Mouse (Mus musculus): ENCODE measurements at regions not wholly inside any gene's neighbourhood (a gene's known extent, or its start where the extent isn't known, plus 50 kb on each side); places are given as distances from the start of the nearest gene placed in this dataset.

DNA sequence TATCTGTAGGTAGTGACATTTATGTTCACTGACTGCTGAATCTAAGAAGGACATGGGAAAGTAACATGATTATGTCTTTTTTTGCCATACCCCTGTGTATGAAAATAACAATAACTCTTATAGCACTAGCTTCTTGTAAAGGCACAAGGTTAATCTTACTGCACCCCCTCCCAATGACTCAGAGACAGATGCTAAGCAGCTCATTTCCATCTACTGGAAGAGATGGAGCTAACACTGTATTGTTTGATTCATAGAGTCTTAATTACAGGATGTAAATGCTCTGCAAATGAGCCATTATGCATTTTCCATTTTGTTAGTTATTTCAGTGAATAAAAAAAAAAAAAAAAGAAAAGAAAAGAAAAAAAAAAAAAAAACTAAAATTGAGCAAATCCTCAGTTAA, 827.7 kb upstream of the Cited2 start:
- TF ChIP-seq CTCF (conservative IDR thresholded peaks at IDR 0.05; ENCODE audit: insufficient read depth, insufficient read length, low read depth, low read length) (no peak), POLR2A (IDR thresholded peaks at IDR 0.05; ENCODE audit: low read depth, low read length) (no peak)

Data from kidney, adult 2 months (tissue).